Mouse (Mus musculus): ENCODE results near the gene Gsto2.

DNA sequence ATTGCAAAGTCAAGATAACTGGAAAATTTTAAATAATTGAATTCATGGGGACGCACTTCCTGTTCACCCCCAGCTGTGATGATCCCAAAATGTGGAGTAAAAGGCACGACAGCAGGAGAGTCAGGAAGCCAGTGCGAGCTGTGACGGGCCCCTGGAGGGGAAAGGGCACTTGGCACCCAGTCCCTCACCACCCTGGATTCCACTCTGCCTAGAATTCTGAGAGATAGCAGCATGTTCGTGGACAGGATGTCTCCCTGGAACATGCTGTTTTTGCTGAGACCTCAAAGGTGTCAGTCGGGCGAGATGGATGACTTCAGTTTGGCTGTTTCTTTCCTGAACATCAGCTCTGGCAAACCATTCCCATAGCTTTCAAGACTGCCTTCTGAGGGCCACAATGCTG is 60.5 kb downstream of the Gsto2 start:
- TF ChIP-seq EP300 (IDR thresholded peaks at IDR 0.05; ENCODE audit: low read depth) = no peak
- TF ChIP-seq CTCF (IDR thresholded peaks at IDR 0.05; ENCODE audit: low read depth) = no peak
